Mouse (Mus musculus) midbrain, postnatal 0 days (tissue): ENCODE measurements at regions not wholly inside any gene's neighbourhood (a gene's known extent, or its start where the extent isn't known, plus 50 kb on each side); places are given as distances from the start of the nearest gene placed in this dataset.

Experiments
- ATAC-seq: fragments of 200-750 bp; cut with Nextera tagmentation; 2 replicates; pipeline ENCODE4 v1.8.0; 2017; ENCODE audit warnings: moderate number of reproducible peaks, mild to moderate bottlenecking, moderate TSS enrichment, moderate library complexity; ENCODE audit not compliant: low FRiP score
- DNase-seq: peaks from one replicate; pipeline ENCODE4 v3.0.0-alpha.2; 2015; ENCODE audit warnings: low spot score
- H3K27ac ChIP-seq: fragments of 300-500 bp; sonication (generic); 2 replicates; pipeline ENCODE4 v1.5.1; 2014; ENCODE audit warnings: low read depth, mild to moderate bottlenecking, low read length, mixed read lengths
- H3K27me3 ChIP-seq: fragments of 300-500 bp; sonication (generic); 2 replicates; pipeline ENCODE4 v1.6.1; 2014; ENCODE audit warnings: low read length, control low read depth, mixed read lengths; ENCODE audit not compliant: insufficient read depth
- H3K36me3 ChIP-seq: fragments of 300-500 bp; sonication (generic); 2 replicates; pipeline ENCODE4 v1.6.1; 2014; ENCODE audit warnings: low read length, control low read depth, mixed read lengths; ENCODE audit not compliant: insufficient read depth
- H3K4me1 ChIP-seq: fragments of 300-500 bp; sonication (generic); 2 replicates; pipeline ENCODE4 v1.6.1; 2014; ENCODE audit warnings: mild to moderate bottlenecking, control low read depth, antibody characterized with exemption, low read length, mixed read lengths; ENCODE audit not compliant: insufficient read depth
- H3K4me2 ChIP-seq: fragments of 300-500 bp; sonication (generic); 2 replicates; pipeline ENCODE4 v1.6.1; 2014; ENCODE audit warnings: low read depth, mild to moderate bottlenecking, low read length, mixed read lengths; ENCODE audit not compliant: poor library complexity, severe bottlenecking
- H3K4me3 ChIP-seq: fragments of 300-500 bp; sonication (generic); 2 replicates; pipeline ENCODE4 v1.5.1; 2014; ENCODE audit warnings: low read depth, mild to moderate bottlenecking, low read length, moderate library complexity
- H3K9ac ChIP-seq: fragments of 300-500 bp; sonication (generic); replicated peaks from 2 replicates; pipeline ENCODE4 v1.6.1; 2014; ENCODE audit warnings: mild to moderate bottlenecking, low read length, moderate library complexity, mixed read lengths; ENCODE audit not compliant: poor library complexity, severe bottlenecking
- H3K9me3 ChIP-seq: fragments of 300-500 bp; sonication (generic); 2 replicates; pipeline ENCODE4 v1.6.1; 2016; ENCODE audit warnings: low read length, control low read depth
- CTCF ChIP-seq: IDR thresholded peaks from 2 replicates; pipeline ENCODE4 v1.5.1; 2016; ENCODE audit warnings: antibody characterized with exemption, mild to moderate bottlenecking
- WGBS: fragments of 180-500 bp; shearing (Covaris S2); extraction: QIAGEN DNeasy Blood & Tissue Kit; methylation state at CpG from one replicate; pipeline ENCODE4 v1.1.7; 2014; 5-methylcytosine and 5-hydroxymethylcytosine counted together

DNA sequence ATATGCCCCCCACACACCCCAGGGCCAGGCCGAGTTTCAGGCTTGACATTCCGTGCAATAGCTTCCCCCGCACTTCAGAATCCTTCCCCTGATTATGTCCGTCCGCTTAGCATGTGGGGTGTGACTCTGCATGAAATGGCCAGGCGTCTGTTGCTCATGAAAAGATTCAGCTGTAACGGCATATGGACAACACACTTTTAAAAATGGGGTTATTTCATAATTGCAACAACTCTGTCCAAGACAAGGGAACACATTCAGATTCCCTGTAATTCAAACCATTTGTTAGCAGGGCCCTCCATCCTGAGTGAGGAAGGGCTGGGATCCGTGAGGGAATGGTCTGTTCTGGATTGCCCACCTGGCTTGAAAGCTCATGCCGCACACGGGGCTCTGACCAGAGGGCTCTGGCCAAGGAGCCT, 68.2 kb upstream of the Creb5 start:
- Histone ChIP-seq H3K36me3 (no peaks in the 10 kb centered on the region), H3K9me3 (no peaks in the 10 kb centered on the region), H3K27ac (no peak overlapping the region), H3K27me3 (no peaks in the 10 kb centered on the region), H3K4me3 (no peak overlapping the region), H3K4me2 (no peak overlapping the region), H3K4me1 (no peaks in the 10 kb centered on the region), H3K9ac (no peak overlapping the region)
- no peak for DNase-seq
- 74% methylated on average over 10 of the region's 10 CpGs for WGBS
- no peak for TF ChIP-seq CTCF
- no peak for ATAC-seq

DNA sequence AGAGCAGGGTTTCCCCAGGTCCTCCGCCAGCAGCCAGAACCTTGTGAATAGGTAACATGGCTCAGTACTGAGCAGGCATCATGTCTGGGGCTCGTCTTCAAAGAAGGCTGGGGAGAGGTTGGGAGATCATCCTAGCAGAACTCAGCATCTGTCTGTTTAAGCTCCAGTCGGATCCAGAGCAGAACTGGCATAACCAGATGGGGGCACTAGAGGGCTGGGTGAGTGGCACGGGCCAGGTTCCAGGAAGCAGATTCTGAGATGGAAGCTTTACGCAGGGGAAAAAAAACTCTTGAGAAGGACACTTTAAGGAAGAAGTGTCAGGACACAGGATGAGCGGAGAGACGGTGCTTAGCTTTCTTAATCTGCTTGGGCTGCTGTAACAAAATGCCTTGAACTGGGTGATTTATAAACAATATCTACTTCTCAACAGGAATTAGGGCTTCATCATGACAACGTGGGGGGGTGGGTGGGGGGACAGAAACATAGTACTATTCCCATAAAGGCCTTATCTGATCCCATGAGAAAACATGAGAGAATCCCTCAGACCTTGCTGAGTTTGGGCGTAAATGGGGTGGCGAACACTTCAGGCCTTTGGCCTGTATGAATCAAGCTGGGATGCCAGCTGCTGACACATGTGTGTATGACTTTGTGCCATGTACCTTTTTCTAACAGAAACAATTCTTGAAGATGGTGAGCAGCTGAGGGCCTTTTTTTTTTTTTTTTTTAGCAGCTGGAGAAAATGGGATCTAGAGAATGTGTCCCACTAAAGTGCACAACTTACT, 69.6 kb upstream of the Creb5 start:
- 58% methylated on average over 10 of the region's 10 CpGs for WGBS
- DNase-seq (peak; percentile 22), ATAC-seq (no peak)
- H3K4me3 ChIP-seq, result no peak overlapping the region
- no peaks in the 10 kb centered on the region for H3K36me3 ChIP-seq
- no peaks in the 10 kb centered on the region for H3K9me3 ChIP-seq
- peak; percentile 48 for TF ChIP-seq CTCF
- no peaks in the 10 kb centered on the region for H3K27me3 ChIP-seq
- no peak overlapping the region for H3K9ac ChIP-seq
- no peak overlapping the region for H3K4me2 ChIP-seq
- no peak overlapping the region for H3K27ac ChIP-seq
- H3K4me1 ChIP-seq, result no peaks in the 10 kb centered on the region

DNA sequence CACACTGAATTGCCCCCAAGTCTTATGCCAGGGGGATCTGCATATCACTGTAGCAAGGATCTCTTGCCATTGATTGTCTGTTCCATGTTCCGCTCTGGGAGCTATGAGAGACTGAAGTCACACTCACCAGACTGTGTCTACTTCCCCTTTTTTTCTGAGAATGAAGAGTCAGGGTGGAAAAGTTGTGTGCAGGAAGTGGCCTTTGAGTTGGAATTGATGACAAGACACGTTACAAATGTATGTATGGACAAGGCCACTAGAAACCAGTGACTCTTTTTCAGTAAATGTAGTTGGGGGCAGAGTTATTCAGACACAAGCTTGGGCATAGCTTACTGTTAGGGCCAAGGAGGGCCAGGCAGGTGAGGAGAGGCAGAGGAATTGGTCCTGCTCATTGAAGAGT, 70.4 kb upstream of the Creb5 start:
- no peak for DNase-seq
- H3K4me3 ChIP-seq, result no peak overlapping the region
- no peak for ATAC-seq
- no peak for TF ChIP-seq CTCF
- H3K36me3 ChIP-seq, result no peaks in the 10 kb centered on the region
- no peaks in the 10 kb centered on the region for H3K9me3 ChIP-seq
- no peaks in the 10 kb centered on the region for H3K27me3 ChIP-seq
- no peak overlapping the region for H3K27ac ChIP-seq
- no peaks in the 10 kb centered on the region for H3K4me1 ChIP-seq
- no peak overlapping the region for H3K9ac ChIP-seq
- no peak overlapping the region for H3K4me2 ChIP-seq
- WGBS, result 88% methylated on average over 2 of the region's 2 CpGs

DNA sequence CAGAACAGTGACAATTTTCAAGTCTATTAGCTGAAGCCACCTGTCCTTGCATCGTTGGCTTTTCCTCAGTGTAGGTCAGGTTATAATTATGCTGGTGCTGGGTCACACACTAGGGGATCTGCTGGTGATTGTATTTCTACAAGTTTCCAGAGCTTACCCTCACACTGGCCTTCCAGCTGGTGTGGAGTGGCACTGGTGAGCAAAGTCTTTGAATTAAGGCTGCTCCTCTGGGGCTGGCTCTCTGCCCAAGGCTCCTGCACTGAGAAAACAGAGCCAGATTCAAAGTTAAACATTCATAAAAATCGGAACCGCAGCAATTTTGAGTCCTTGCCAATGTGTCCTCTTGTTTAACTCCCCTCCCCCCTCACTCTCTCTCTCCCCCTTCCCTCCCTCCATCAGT, 75.7 kb upstream of the Creb5 start:
- no peaks in the 10 kb centered on the region for H3K9me3 ChIP-seq
- no peak overlapping the region for H3K4me3 ChIP-seq
- ATAC-seq (no peak), DNase-seq (peak; percentile 49)
- no peak for TF ChIP-seq CTCF
- H3K4me2 ChIP-seq, result no peak overlapping the region
- 53% methylated on average over 3 of the region's 3 CpGs for WGBS
- H3K4me1 ChIP-seq, result no peaks in the 10 kb centered on the region
- no peak overlapping the region for H3K9ac ChIP-seq
- no peaks in the 10 kb centered on the region for H3K36me3 ChIP-seq
- H3K27ac ChIP-seq, result no peak overlapping the region
- H3K27me3 ChIP-seq, result no peaks in the 10 kb centered on the region

DNA sequence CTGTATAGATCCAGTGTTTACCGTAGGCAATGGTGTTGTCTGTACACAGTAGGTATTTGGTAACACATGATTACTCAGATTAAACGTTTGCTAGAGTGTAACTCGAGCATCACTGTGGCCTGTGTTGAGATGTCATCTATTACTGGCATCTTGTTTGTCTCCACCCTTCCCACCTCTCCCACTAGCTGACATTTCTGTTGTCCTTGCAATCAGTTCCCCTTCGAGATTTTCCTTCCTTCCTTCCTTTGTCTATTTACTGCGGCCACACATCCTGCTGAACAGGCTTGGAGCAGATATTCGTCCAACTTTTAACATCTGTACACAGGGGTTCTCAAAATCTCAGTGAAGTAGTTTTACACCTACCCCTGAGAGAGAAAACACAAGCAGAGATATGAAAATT, 77.7 kb upstream of the Creb5 start:
- H3K4me1 ChIP-seq, result no peaks in the 10 kb centered on the region
- TF ChIP-seq CTCF, result no peak
- DNase-seq, result no peak
- H3K9me3 ChIP-seq, result no peaks in the 10 kb centered on the region
- no peak overlapping the region for H3K27ac ChIP-seq
- H3K36me3 ChIP-seq, result no peaks in the 10 kb centered on the region
- H3K4me2 ChIP-seq, result no peak overlapping the region
- no peak overlapping the region for H3K9ac ChIP-seq
- H3K4me3 ChIP-seq, result no peak overlapping the region
- no peaks in the 10 kb centered on the region for H3K27me3 ChIP-seq
- ATAC-seq, result no peak
- WGBS, result 72% methylated on average over 6 of the region's 6 CpGs

DNA sequence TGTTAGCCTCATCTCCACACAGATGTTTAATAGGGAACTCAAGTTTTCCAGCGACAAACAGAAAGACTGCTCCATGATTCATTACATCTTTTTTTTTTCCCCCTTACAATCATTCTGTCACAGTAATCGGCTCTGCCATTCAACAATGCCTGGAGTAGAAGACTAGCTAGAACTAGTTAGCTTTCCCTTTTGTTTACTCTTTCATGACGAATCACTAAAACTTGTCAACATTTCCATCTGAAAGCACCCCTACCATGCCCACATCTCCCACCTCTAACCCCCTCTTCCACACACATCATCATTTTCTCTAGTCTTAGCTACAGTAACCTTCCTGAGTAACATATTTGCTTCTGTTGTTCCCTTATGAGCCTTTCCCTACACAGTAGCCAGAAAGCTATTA, 78.6 kb upstream of the Creb5 start:
- ATAC-seq (no peak), DNase-seq (no peak)
- Histone ChIP-seq H3K4me2 (no peak overlapping the region), H3K27me3 (no peaks in the 10 kb centered on the region), H3K9me3 (no peaks in the 10 kb centered on the region), H3K4me3 (no peak overlapping the region), H3K36me3 (no peaks in the 10 kb centered on the region), H3K4me1 (no peaks in the 10 kb centered on the region), H3K9ac (no peak overlapping the region), H3K27ac (no peak overlapping the region)
- 44% methylated on average over 3 of the region's 3 CpGs for WGBS
- TF ChIP-seq CTCF, result no peak
